Mouse (Mus musculus) spleen, postnatal 4 days (tissue): Measurements from ENCODE around the gene Tmem266.

Experiments
- DNase-seq, 2 experiments: peaks; one replicate each; pipeline ENCODE4 v3.0.0; 2022; ENCODE audit warnings: low spot score in 2 of 2

Gene Tmem266

DNA sequence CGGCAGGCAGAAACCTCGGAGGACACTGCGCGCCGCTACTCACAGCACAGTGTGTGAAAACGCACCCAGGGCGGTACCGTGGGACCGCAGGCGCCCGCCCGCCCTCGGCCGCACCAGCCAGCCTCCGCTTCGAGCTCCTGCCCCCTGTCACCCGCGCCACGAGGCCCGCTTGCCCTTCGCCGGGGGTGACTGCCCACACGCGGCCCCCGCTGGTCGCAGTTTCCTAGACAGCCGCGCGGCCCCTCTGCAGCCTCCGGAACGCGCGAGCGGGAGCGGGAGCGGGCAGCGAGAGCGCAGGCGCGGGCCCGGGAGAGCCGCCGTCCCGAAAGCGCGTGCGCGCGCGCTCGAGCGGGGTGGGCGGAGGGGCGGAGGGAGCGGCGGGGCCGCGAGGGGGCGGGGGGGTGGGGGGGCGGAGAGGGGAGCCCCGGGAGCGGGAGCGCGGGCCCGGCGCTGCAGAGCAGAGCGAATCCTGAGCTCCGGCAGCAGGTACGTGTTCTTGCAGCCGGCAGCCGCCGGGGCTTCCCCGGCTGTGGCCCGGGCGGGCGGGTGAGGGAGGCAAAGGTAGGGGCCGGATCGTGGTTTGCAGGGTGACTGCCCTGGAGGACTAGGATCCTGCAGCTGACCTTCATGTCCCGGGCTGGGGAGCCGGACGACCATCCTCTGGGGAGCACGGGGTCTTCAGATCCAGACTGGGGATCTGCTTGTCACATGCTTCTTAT, at the start of gene Tmem266, which contains the start of gene Nrg4:
Gene Tmem266, plus strand, starts transcription at position 399 of the 719 bp plus-strand sequence.
Gene Nrg4, minus strand, starts transcription at position 330 of the 719 bp plus-strand sequence.
- peak; percentile 26 to 69 for DNase-seq

DNA sequence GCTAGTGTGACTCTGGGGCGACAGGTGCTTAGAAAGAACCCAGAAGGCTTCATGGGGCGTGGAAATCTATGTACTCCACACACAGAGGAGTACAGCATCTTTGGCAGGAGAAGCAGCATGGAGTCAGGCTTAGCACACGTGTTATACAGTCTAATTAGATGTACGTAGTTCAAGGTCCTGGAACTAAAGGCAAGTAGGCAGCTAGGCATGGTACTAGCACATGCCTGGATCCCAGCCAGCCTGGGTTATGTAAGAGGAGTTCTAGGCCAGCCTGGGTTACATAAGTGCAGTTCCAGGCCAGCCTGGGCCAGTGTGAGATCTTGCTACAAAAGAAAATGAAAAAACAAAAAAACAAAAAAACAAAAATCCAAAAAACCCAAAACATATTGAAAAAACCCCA, 49.2 kb upstream of the Tmem266 start:
- DNase-seq = no peak

DNA sequence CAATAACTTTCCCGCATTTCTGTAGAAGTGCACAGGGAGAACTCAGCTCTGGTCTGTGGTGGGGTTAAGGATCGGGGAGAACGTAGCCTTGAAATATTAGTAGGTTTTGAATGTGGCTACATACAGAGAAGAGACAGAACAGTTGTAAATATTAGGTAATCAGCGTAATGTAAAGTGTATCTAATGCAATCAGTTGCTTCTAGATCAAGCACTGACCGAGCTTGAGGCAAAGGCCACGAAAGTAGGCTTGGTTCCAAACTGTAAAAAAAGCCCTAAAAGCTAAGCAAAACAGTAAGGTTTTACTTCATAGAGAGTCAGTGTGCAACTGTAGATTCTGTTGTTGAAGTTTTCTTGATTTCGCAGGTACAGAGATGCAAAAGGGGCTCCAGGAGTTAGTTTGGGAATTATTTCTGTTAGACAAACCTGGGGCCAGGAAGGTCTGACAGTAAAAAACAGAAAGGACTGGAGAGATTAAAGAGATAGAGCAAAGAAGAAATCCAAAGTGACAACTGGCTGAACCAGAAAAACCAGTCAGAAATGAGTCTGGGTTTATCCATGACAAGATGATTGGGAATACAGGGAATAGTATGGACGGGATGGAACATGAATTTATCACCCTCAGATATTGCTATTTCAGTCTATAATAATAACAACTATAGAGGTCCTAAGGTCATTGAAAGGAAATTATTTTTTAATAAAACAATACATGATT, 47.4 kb upstream of the Tmem266 start:
- DNase-seq = no peak

DNA sequence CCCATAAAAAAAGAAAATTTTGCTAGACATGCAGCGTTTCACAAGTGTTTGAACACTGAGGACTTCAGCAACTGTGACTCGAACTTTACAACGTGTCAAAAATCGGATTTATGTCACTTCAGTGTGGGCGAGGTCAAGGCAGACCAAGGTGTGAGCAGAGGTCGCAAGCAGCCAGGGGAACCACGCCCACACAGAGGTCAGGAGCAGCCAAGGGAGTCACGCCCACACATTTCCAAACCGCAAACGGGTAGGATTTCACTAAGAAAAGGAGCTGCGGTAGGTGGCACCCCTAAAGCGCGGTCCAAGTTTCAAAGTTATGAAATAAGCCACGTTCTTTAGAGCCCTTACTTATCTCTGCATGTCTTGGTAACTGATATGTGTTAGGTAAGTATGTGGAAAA, 43.2 kb upstream of the Tmem266 start:
- peak in 1 of 2 experiments; percentile 31 for DNase-seq

DNA sequence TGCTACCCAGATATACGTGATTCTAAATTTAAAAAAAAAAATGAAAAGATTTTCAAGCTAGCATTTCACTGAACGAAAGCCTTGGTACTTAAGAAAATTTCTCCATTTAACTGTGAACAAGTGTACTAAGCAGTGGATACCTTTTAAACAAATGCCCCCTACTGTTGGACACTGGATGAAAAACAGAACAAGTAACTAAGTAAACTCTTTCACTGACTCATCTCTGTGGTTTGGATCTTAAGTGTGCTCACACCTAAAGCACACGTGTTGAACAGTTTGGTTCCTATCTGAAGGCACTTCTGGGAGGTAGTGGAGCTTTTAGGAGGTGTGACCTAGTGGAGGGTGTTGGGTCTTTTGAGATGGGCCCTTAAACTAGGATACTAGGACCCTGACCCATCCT, 41.5 kb upstream of the Tmem266 start:
- no peak for DNase-seq

DNA sequence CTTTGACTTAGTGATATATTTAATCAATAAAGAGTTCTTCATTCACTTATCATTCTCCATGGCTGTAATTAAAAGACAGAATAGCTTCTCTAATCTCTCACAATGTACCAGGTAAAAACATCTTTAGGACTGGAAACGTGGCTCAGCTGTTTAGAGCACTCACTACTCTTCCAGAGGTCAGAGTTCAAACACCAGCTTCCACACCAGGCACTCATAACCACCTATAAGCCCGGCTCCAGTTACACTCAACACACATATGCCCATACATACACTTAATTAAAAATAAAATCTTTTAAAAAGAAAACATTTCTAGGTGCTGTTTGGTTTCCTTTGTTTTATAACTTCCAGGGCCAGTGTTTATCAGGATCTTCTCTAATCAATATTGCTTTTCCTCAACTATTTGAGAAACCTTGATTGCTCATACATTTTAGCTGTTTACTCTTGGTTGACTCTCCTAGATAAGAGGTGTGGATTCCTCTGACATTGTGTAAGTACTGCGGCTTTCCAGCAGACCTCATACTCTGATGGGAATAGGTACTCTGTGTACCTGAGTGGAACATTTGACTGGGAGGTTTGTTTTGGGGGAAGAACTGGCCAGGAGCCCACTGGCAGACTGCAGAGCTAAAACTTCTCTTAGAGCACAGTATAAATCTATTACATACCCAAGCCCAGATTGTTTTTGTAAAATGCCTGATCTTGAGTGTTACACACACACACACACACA, 37.1 kb upstream of the Tmem266 start:
- no peak for DNase-seq

DNA sequence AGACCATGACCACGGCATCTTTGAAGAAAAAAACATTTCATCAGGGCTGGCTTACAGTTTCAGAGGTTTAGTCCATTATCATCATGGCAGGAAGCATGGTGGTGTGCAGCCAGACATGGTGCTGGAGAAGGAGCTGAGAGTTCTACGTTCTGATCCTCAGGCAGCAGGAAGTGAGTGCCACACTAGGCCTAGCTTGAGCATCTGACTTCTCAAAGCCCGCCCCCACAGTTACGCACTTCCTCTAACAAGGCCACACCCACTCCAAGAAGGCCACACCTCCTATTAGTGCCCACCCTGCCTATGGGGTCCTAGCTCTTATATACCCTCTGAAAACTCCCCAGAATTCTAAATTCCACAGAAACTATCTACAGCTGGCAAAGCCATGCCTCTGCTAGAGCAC, 34.7 kb upstream of the Tmem266 start:
- DNase-seq = no peak

DNA sequence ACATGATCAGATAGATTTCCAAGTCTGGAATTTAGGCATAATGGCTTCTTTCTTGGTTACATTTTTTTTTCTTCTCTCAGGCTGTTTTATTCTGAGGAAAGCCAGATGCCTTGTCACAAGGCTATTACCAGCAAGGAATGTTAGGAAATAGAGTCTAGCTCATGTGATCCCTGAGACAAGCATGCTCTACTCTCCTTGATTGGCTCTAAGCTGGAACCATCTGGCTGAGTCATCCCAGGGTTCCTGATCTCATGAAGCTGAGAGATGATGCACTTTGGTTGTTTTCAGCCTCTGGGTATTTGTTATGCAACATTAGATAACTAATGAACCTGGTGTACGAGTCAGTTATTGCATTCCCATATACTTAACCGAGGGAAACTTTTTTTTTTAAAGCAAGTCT, 30.5 kb upstream of the Tmem266 start:
- peak in 1 of 2 experiments; percentile 23 for DNase-seq

DNA sequence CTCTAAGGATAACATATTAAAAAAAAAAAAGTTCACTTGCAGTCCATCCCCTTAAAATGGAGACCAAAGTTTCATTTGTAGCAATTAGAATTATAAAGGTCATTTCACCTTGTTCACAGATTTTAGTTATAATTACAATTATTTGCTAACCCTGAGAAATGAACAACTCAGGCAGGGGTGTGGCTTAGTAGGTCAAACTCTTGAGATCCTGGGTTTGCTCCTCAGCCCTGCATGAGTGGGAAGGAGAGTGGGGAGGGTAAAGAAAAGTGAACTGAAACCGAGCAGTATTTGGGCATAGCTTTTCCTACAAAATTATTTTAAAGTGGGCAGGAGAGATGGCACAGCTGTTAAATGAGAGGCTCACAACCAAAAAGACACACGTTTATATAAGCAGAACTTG, 19.6 kb upstream of the Tmem266 start:
- DNase-seq = no peak

DNA sequence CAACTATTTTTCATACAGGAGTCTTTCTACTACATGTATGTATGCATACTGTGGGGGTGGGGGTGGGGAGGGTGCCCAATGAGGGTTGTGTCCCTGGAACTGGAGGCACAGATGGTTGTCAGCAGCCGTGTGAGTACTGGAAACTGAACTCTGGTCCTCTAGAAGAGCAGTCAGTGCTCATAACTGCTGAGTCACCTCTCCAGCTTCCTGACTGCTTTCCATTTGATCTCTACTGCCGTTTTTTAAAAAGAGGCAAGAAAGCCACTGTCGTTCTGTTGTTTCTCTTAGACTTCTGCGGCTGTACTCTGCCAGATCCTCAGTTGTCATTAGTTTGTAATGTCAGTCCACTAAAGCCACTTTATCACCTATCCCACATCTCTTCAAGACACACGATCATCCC, 19.2 kb upstream of the Tmem266 start:
- no peak for DNase-seq

DNA sequence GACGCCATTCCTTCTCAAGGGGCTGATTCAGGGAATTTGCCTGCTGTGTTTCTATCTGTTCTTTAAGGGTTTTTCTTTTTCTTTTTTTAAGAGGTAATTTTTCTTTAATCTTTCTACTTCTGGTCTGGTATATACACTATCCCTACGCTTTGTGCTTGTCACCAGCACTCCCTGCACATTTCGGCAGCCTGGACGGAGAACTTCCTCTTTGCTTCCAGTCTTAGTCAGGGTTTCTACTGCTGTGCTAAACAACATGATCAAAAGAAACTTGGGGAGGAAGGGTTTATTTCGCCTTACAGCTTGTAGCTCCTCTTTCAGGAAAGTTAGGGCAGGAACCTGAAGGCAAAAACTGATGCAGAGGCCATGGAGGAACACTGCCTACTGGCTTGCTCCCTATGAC, 18.3 kb upstream of the Tmem266 start:
- DNase-seq = no peak

DNA sequence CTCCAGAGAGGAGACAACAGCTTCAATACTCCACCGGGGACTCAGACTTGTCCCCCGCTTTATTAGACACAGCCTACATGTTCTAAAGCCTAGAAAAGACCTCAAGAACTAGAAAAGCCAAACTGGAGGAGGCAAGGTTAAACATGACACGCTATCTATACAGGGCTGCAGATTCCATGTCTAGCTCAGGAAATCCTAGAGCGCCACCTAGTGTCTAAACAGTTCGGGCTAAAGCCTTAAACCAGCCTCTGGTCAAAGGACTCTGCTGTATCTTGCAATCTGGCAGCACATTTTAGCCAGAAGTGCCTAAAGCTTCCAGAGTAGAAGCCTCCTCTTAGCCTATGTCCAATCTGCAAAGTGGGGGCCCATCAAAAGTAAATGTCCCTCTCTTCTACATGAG, 15.2 kb upstream of the Tmem266 start:
- DNase-seq = peak; percentile 51 to 78

DNA sequence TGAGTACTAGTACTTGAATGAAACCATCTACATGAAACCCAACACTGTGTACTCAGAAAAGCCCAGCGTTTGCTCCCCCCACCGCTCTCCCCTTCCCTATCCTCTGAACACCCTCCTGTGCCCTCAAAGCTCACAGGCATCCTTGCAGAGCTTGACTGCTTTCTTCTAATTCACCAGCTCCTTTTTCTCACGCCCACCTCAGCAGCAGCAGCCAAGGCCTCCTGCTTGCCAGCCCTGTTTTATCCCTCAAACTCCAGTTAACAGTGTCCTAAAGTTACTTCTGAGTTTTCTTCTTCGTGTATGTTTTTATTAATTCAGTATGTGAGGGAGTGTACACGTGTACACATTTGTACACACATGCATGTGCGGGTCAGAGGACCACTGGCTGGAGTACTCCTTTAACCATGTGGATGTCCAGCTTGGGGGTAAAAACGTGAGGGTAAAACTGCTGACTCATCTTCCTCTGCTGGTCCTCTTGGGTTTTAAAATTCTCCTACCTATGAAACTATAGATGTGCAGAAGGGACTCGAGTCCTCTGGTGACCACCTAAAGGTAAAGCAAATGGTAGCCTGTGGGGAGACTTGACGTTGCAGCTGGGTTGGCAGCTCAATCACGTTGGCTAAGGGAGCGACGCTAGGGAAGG, 13.0 kb upstream of the Tmem266 start:
- no peak for DNase-seq

DNA sequence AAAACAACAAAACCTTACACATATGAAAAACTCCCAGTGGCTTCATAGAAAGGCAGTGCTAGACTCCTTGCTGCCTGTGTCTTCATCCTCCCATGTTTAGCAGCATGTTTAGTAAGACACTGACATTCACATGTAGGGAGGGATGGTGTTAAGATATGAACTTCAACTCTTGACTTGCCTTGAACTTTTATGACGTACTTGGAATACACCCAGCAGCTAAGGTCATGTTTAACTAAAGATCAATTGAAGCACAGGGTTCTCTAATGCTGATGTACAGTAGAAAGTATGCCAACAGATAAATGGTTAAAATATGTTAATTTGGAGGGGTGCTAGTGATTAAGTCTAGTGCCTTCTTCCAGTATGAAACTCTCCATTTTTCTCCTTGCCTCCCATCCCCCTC, 4.1 kb upstream of the Tmem266 start:
- DNase-seq = no peak

DNA sequence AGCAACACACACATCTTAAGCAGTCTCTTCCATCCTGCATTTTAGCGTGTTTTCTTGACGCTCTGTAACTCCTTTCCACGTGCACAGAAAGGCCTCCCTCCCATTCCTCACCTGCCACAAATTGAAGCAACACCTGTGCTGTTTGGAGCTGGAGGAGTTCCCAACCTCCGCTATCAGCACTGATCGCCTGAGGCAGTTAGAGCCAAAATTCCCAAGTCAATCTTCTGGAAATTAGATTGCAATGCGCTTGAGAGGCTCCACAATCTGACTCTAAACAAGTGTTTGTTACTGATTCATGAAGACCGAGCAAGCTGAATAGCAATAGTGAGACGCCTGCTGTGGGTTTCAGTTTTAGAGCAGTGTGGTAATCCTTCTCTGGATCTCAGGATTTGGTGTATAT, 2.6 kb upstream of the Tmem266 start:
- DNase-seq = no peak

DNA sequence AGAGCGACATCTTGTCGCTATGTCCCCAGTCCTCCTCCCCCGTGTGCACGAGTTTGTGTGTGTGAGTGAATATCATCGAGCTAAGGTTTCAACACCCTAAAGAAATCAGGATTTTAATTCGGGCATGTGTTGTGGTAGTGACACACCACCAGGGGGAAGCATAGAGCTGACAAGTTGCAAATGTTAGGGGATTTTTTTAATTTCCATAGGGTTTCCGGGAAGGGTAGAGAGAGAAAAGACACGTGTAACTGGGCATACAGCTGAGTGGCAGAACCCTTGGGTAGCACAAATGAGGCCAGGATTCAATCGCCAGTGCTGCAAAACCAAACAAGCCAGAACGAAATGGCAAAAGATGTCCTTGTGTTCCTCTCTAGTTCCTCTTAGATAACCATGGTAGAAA, 2.2 kb upstream of the Tmem266 start:
- no peak for DNase-seq

DNA sequence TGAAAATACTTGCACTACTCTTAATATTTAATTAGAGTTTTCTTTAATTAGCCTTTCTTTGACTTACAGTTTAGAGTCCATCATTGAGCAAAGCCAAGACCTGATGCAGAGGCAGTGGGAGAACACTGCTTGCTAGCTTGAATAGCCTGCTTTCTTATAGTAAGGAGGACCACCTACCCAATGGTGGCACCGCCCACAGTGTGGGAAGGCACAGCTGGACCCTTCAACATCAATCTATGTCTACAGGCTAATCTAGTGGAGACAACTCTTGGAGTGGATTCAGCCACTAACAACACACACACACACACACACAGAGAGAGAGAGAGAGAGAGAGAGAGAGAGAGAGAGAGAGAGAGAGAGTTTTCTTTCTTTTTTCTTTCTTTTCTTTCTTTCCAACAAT, 1.7 kb upstream of the Tmem266 start:
- DNase-seq = no peak

DNA sequence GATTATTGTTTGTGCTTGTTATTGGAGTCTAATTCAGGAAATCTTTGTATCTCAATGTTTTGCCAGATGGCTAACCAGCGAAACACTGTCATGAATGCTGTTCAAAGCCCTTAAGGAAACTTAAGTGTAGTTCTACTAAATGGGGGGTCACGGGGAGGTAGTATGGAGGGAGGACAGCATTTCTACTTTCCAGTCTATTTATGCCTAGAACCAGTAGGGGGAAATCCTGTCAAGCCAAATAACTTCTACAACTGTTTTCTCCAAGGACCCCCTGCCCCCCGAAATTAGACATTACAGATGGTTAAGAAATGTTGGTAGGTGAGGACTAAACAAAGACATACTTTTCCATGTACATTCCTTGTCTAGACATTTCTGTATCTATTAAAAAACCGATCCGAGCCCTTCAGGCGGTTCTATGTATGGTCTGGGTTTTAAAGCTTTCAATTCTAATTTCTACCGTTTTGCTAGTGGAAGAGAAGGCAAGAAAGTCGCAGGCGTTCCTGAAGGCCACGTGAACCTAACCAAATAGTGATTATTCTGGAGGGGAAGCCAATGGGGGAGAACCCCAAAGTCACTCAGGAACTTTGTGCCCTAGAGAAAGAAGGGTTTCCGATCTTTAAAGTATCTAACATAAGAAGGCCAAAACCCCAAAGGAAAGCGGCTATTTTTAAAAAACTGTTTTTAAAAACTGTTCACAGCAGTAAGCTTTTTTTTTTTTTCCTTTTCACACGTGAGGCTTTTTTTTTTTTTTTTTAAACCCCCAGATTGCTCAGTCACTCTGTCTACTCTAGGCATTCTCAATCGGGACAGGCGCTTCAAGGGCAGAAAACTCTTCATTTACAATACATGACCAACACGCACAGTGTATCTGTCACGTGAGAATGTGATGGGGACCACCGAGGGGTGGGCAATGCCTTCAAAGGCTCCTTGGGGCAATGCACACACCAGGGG, 874 bp upstream of the Tmem266 start:
- no peak for DNase-seq

DNA sequence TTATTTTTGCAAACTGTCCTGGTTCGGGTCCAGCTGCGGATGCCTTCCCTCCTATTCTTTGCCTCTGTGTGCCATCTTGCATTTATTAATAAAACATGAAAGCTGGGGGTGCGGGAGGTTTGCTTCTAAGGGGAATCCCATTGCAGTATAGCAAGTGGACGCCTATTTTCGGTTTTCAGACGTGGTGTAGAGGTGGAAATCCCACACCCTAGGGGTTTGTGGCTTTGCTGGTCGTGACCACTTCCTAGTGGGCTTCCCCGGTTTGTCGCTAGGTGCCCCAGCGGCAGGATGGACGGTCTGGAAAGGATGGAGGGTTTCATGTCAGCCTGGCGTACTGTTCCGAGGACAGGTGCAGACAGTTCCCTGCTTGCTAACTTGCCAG, 512 bp downstream of the Tmem266 start:
- DNase-seq = peak in 1 of 2 experiments; percentile 16

DNA sequence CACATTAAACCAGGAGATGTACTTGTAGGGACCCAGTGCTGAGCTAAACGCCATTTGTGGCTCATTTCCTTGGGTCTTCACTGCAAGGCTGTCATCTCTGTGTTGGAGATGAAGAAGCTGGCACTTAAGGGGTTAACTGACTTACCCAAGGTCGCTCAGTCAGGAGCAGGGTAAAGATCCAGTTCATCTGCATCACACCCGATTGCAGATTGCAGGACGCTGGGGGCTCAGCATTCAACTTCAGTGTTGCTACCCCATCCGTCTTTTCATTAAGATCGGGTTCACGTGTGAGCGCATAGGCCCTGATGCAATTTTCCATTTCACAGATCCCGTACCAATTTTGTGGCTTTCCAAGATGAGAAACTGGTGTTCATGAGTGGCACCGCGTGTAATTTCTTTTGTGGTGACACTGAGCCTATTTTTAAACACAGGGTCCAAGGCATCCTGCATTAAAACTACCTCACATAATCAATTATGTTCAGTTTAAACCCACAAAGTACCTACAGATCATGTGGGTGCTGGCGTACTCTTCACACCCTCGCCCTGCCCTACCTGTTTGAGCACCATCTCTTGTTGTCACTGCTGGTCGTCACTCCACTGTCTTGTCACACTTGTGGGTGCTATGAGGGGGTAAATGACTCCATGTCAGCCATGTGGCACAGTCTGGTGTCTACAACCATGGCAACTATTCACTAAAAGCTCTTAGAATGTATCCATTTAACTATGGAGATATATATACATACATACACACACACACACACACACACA, 1.6 kb downstream of the Tmem266 start:
- no peak for DNase-seq
